Mouse (Mus musculus): ENCODE data around the gene Naa15.

DNA sequence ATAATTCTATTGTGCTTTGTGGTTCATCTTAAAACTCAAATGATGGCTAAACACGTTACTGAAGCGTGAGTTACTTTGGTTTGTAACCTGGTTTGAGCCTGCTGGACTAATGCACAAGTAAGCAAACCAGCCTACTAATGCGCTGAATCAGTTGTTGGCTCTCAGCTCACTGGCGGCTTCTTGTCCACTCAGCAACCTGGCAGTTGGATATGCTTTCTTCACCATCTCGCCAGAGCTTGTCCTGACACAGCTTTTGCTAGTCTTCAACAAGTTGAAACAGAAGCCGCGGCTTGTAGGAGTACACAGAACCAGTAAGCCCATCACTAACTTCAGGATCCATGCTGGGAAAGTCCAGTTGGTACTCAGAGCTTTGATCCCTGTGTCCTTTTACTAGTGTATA, 2.5 kb upstream of the Naa15 start:
- no peak for TF ChIP-seq CTCF (IDR thresholded peaks at IDR 0.05; ENCODE audit: control insufficient read depth, insufficient read depth, insufficient replicate concordance, low read depth, low read length)
- TF ChIP-seq POLR2A (IDR thresholded peaks at IDR 0.05; ENCODE audit: control insufficient read depth, low read depth, low read length), result no peak
